Mouse (Mus musculus) neural tube, embryonic 10.5 days (tissue): ENCODE measurements around the gene Mfap3.
"Not testable (repeated sequence)": the region's sequence is repeated elsewhere in the genome, so short reads cannot be mapped to it uniquely, and the experiment has no call there.

Experiments
- DNase-seq: peaks from one replicate; pipeline ENCODE4 v3.0.0-alpha.2; 2017; ENCODE audit warnings: low spot score; ENCODE audit errors: extremely low spot score

Gene Mfap3

DNA sequence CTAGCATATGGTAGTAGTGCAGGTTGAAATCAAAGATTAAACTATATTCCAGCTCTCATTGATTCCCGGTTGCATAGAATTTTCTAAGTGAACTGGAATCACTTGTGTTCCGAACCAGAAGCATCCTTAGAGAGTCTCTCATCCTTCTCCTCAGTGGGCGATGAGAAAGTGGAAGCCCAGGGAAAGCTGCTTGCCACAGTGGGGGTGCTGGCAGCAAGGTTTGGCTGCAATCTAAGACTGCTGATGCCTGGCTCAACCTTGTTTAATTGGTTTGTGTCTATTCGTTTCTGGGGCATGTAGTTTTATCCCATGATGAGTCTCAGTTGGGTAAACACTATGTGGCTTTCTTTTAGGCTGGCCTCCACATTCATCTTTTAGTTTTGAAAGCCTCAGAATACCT is 9.0 kb downstream of the Mfap3 start:
- no peak for DNase-seq

- DNase-seq = no peak
Measured at GRCm38 (mm10) chr11:57529111-57529510, 10.6 kb downstream of the Mfap3 start.

DNA sequence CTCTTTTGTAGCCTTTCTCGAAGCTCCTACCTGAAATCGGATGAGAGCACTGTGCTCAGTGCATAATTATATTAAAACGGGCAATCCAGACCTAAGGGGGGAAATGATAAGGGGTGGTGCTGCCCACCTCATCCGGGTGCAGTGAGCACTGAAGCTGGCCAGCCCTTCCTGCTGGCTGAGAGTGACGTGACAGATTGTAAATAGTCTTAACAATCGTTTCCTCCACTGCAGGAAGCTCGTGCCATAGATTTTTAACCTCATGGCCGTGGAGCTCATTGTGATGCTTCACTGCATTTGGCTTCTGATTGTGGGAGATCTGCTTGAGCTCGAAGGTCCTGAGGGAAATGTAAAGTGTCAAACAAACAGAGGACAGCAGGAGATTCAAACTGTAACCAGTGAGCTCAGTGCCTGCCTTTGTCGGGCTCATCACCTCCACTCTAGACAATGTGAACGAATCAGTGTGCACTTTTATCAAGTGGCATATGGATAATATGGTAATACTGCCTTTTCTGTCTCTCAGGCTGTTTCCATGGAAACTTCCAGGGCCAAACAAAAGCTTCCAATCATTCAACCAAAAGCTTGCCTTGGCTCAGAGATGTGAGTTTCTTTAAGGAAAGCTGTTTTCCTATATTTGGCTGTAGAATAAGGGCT is 13.0 kb downstream of the Mfap3 start:
- DNase-seq = no peak

DNA sequence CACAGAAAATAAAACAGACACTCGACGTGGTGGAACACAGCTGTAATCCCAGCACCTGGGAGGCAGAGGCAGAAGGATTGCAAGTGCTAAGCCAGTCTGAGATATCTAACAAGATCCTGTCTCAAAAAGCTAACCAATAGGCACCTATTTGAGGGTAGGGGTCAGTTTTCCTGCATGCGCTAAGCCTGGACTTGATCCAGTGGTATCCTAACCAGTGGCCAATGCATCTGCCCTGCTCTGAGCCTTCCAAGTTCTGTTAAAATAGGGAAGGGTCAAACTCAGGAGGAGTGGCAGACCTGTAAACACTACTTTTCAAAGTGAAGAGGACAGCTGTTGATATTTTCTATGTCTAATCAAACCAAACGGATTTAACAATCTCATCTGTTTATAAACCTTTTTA is 13.8 kb downstream of the Mfap3 start:
- DNase-seq = no peak

GRCm38 (mm10) chr11:57535912-57536311 is 17.4 kb downstream of the Mfap3 start:
- DNase-seq = no peak

- DNase-seq = no peak
Measured at GRCm38 (mm10) chr11:57539841-57540418, 21.5 kb downstream of the Mfap3 start.

DNA sequence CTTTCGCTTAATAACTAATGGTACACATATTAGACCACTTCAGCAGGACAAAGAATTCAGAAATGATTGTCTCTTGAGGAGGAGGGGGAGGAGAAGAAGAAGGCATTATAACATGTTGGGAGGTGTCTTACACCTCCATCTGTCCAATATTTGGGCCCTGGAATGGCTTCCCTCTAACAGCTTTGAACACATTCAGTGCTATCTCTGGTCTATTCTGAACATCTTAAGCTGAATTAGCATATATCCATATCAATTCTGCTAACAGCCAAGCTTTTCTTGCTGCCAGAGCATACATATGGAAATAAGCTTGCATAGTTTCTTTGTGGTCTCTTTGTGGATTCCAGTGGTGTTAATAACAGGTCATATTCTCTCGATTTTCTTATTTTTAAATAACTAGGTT is 22.2 kb downstream of the Mfap3 start:
- no peak for DNase-seq

DNA sequence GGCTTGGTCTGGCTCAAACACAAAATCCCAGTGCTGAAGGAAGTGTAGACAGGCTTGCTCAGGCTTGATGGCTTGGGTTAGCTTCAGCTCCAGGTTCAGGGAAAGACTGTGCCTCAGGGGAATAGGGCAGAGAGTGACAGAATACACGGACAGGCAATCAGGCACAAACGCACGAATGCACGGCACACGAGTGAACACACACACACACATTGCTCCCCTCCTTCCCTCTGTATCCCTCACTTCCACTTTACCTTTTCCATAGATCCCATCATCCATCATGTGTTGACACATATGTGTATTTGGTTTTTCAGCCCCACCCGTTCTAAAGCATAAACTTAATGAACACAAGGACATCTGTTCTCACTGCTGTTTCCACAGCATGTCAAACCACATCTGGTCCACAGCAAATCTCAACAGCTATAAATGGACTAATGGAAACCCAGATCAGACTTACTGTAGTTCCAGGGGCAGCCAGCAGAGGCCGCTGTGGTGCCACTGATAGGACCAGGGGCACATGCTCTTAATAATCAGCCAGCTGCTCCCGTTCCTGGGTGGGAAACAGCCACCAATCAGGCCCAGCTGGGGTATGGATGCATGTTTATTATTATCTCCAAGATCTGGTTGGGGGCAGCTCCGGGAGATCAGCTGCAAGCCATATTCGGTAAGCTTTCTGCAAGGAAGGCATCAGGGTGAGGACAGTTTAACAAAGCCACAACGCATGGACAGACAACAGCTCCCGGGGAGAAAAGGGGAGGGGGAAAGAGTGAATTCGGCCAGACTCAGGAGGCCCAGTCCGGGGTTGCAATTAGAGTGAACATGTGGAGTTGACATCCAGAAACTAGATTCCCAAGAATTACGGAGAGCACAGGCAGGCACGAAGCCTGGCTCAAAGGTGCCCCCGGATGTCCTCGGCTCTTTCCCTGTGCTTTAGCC is 30.4 kb downstream of the Mfap3 start:
- peak; percentile 96 for DNase-seq

GRCm38 (mm10) chr11:57550230-57550629 is 31.8 kb downstream of the Mfap3 start:
- no peak for DNase-seq

- no peak for DNase-seq
Measured at GRCm38 (mm10) chr11:57551016-57551415, 32.6 kb downstream of the Mfap3 start.

- peak; percentile 23 for DNase-seq
Measured at GRCm38 (mm10) chr11:57553015-57553780, 34.7 kb downstream of the Mfap3 start.

GRCm38 (mm10) chr11:57557936-57558335 is 39.5 kb downstream of the Mfap3 start:
- DNase-seq = not testable (repeated sequence)

GRCm38 (mm10) chr11:57564564-57564963 is 46.1 kb downstream of the Mfap3 start:
- DNase-seq = no peak

- no peak for DNase-seq
Measured at GRCm38 (mm10) chr11:57566091-57567035, 47.9 kb downstream of the Mfap3 start.

DNA sequence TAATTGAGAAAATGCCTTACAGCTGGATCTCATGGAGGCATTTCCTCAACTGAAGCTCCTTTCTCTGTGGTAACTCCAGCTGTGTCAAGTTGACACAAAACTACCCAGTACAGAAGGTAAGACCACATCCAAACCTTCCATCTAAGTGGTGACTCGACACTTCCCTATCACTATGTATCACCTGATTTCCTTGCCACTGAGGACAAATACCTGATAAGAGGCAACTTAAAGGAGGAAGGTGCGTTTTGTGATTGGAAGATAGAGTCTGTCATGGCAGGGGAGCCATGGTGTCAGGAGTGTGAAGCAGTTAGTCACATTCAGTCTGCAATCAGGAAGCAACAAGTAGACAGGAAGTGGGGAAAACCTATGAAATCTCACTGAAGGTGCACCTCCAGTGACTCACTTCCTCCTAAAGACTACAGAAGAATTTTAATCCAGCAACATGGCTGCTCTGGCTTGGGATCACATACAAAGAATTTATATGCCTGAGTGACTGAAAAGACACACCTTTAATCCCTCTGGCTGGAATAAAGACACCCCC is 50.6 kb downstream of the Mfap3 start:
- no peak for DNase-seq

GRCm38 (mm10) chr11:57571035-57571434 is 52.6 kb downstream of the Mfap3 start:
- no peak for DNase-seq

- DNase-seq = no peak
Measured at GRCm38 (mm10) chr11:57573686-57574274, 55.3 kb downstream of the Mfap3 start.

- DNase-seq = no peak
Measured at GRCm38 (mm10) chr11:57576871-57577515, 58.5 kb downstream of the Mfap3 start.
